Mouse (Mus musculus): ENCODE data around the gene Gm11034.

The Gm11034 gene

DNA sequence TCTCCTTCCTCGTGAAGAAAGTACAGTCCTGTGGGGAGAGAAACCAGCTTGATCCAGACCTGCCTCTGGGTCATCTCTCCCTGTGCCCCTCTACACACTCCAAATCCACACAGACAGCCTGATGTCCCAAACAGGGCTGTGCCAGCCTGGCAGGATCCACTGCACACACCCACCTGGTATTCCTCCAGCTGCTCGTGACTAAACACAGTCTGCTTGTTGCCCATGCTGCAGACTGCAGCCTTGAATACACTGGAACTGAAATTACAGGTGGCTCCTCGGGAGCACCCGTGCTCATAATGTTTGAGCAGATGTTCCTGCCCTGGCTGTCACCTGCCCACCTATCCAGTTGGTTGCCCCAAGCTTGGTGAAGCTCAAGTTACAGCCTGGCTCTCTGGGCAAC lies 685 bp downstream of the Gm11034 start, which contains the start of gene Cib3:
Gene Cib3 (minus strand): TSS at position 87 of the 400 bp plus-strand sequence.
- in situ Hi-C loops (cut with MboI, MseI): loop anchor here (5.0 kb wide), 1 partner anchor 35 kb away; no protein-coding TSS in a partner anchor

DNA sequence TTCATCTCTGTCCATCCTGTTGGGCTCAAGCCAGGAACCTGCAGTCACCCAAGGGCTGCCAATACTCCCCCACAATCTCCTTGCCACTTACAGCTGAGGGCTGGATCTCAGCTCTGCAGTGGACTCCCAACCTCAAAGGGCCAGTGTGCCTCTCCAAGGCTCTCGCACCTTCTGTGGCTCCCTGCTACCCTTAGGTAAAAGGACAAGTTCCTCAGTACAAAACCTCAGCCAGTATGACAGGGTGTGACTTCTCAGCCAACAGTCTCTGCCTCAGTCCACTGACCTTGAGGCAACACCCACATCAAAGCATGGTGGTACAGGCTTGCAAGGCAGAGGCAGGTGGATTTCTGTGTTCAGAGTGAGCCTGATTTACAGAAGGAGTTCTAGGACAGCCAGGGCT lies 1.6 kb downstream of the Gm11034 start:
- in situ Hi-C loops (cut with MboI, MseI): loop anchor here (5.0 kb wide), 1 partner anchor 35 kb away; no protein-coding TSS in a partner anchor

DNA sequence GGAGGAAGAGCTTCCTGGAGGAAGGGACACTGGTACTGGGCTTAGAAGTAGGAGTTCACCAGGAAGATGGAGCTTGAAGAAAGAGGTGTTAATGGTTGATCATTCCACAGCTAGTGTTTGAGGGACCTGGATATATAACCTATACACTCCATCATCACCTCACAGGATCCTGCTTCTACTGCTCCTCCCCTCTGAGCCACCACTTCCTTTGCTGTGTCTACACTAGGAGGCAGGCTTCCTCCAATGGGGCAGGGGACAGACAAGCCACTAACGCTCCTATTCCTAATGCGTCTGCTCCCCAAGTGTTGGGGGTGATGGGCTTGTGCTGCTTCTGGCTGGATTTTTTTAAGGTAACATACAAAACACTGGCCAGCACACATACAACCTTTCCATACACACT lies 2.7 kb downstream of the Gm11034 start:
- in situ Hi-C loops (cut with MboI, MseI): loop anchor here (5.0 kb wide), 1 partner anchor 33 kb away; no protein-coding TSS in a partner anchor

DNA sequence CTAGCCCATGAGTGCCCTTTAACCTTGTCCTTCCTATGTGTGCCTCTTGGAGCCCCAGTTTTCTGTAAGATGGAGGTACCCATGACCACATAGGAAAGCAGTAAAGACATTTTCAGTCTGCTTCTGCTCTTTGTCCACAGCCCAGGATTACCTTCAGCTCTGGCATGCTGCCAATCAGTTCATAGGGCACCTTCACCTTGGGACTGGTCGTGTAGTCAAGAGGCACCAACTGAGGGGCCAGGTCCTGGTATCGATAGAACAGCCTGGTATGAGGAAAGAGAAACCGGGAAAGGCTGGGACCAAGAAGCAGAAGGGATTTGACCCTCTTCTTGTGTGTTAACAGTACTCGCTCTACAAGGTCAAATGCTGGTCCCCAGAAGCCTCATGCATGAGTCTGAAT lies 3.2 kb downstream of the Gm11034 start:
- in situ Hi-C loops (cut with MboI, MseI): loop anchor here (5.0 kb wide), 1 partner anchor 33 kb away; no protein-coding TSS in a partner anchor

DNA sequence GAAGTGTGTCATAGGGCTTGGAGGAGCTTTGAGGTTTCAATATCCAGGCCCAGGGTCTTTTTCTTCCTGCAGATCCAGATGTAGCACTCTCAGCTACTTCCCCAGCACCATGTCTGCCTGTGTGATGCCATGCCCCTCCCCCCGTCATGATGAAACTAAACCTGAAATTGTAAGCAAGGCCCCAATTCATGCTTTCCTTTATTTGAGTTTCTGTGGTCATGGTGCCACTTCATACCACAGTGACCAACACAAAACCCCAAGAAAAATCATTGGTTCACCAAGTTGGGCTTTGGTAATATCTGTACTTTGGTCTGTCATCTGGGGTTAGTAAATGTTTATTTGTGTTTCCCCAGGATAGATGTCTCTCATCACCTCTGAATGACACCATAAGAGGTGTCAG lies 4.9 kb downstream of the Gm11034 start:
- in situ Hi-C loops (cut with MboI, MseI): no loop called here

DNA sequence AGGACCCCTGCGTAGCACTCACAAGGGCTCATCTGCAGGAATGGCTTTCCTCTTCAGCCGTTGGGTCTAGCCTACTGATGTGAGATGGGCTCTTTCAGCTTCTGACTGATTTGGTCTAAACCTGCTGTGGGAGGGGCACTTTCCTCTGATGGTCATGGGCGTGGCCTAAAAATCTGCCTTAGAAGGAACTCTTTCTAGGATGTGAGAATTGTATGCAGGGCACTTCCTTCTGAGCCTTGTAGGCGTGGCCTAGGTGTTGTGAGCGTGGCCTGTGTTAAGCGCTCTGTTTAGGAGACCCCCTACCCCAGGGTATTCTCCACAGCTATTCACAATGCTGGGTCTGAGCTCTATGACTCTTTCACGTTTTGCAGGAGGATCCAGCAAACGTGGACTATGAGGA lies 15.4 kb downstream of the Gm11034 start:
- in situ Hi-C loops (cut with MboI, MseI): no loop called here

DNA sequence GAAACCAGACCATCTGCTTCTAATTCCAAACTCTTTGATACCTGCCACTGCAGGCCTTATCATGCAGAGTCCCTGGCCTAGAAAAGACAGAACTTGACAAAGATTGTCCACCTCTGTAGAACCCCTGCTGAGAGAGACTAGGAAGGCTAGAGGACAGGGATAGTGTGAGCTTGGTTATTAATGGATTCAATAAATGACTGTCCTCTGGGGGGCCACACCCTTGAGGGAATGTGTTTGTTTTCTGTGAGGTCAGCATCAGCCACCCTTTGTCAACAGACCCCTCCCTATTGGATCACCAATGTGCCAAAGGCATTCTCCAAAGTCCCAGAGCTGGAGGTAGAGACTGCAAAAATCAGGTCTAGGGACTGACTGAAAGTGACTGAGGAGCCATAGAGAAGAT lies 21.4 kb downstream of the Gm11034 start:
- in situ Hi-C loops (cut with MboI, MseI): no loop called here

DNA sequence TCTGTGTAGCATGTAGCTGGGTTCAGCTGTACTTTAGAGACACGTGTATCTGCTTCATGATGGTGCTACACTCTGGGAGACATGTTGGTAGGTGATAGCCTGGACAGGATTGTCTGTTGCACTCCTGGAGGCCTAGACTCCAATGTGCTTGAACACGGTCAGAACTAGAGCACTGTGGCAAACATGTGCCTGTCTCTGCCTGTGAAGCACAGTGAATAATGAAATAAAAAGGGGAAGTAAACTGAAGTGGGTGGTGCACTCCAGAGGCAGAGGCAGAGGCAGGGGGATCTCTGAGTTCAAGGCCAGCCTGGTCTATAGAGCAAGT lies 23.3 kb downstream of the Gm11034 start:
- in situ Hi-C loops (cut with MboI, MseI): no loop called here

DNA sequence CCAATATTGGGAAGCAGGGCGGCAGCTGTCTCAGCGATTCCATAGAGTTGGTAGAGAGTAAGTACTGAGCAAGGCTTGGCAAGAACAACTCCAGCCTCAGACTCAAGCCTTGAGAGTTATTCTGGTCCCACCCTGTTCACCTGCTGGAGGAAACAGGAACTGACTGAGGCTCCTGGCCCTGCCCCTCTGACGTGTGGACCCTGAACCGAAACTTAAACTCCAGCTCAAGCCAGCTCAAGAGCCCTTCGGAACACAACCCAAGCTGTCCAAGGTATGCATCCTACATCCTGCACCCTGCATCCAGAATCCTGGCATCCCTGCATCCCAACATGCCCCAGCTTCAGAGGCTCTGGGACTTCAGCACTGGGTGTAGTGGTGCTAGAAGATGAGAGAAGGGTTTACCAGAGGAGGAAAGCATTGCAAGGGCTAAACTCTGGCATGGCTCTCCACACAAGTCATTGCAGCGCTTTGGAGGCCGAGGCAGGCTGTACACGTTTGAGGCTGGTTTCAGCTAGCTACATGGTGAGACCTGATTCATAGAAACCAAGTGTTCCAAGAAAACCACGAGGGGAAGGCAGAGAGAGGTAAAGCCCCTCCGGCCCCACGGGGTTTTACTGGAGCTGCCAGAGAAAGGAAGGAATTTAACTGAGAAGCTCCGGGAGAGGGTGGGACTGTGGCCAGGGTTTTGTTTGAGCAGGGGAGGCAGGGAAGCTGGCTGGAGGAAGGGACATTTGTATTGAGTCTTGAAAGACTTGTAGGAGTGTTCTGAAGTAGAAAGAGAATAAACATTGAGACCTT lies 23.8 kb downstream of the Gm11034 start, which contains the start of gene Hsh2d:
Gene Hsh2d (plus strand): TSS at position 222 of the 798 bp plus-strand sequence.
- in situ Hi-C loops (cut with MboI, MseI): no loop called here

DNA sequence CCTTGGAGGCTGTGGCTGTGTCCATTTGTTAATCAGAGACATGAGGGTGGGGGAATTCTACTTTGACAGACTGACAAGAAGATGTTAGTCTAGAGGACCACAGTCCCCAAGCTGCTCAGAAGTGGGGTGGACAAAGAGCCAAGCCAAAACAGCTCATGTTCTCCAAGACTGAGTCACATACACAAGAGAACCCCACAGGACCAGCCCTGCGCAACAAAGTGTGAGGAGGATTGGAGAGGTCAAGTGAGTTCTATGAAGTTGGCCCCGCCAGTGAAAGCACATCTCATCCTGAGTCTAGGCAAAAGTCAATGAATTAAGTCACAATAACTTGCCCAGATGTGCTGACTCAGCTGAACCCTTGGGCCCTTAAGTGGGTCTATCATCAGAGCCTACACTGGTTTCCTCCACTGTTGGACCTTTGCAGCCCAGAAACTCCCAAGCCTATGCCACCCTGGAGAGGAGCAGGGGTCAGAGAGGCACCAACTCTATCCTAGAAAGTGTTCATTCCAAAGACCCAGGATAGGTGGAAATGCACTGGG lies 25.6 kb downstream of the Gm11034 start:
- in situ Hi-C loops (cut with MboI, MseI): no loop called here

DNA sequence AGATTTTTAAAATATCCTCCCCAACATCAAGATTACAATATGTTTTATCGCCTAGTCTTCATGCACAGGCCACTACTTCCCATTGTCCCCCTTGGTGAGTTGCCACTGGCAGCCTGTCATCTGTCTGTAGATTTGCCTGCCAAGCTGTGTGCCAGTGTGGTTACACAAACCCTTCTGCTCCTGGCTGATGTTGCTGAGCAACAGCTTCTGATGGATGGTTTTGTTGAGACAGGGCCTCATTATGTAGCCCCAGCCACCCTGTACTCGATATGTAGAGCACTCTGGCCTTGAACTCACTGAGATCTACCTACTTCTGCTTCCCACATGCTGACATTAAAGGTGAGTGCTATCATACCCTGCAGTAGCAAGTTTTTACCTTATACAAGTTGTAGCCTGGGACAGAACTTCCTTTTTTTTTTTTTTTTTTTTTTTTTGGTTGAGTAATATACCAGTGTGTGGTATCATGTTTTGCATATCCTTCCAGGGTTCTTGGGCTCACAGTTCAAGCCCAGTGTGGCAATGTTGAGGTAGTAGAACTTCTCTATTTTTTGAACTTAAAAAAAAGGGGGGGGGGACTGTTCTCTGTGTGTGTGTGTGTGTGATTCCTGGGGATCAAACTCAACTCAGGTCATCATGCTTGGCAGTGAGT lies 29.8 kb downstream of the Gm11034 start:
- in situ Hi-C loops (cut with MboI, MseI): no loop called here

DNA sequence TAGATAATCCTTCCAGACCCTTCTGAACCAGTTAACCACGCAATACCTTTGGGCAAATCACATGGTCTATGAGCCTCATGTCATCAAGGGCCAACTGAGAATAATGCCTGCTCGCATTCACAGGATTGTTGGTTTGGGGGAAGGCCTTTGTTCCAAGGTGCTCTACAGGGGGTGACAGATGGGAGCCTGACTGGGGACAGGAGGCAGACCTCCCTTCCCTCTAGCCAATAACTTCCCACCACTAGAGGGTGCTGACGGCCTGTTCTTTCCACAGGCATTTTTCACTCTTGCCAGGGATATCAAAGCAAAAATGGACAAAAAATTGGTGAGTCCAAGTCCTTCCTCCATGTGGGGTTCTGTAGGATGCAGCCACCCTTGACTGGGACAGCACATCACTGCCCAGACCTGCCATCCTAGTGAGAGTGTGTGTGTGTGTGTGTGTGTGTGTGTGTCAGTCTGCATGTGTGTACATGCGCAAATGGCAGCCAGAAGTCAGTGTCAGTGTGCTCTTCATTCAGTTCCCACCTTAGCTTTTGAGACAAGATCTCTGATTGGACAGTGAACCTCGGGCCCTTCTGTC lies 36.0 kb downstream of the Gm11034 start:
- in situ Hi-C loops (cut with MboI, MseI): loop anchor here (5.0 kb wide), 3 partner anchors 35 to 190 kb away; partner anchors contain the start of genes Ap1m1, Cib3 and Gm11034

DNA sequence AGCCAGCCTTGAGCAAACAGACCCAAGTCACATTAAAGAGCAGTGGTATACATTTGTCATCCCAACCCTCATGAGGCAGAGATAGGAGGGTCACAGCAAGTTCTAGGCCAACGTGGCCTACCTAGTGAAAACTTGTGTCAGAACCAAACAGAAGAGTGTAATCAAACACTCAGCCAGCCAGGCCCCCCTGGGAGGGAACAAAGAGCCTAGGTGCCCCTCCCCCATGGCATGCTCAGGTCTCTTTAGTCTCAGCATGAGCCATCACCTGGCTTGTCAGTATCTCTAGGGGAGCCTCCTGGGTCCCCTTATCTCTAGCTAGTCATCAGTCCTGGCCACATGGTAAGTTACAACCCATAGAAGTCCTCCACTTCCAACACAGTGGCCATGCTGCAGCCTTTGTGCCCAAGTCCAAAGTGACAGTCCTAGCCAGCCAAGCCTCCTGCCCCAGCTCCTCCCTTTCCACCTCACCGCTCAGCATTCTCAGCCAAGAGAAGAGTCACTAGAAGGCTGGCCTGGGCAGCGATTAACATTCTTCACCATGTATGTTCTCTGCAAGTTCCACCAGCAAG lies 43.7 kb downstream of the Gm11034 start:
- in situ Hi-C loops (cut with MboI, MseI): no loop called here

DNA sequence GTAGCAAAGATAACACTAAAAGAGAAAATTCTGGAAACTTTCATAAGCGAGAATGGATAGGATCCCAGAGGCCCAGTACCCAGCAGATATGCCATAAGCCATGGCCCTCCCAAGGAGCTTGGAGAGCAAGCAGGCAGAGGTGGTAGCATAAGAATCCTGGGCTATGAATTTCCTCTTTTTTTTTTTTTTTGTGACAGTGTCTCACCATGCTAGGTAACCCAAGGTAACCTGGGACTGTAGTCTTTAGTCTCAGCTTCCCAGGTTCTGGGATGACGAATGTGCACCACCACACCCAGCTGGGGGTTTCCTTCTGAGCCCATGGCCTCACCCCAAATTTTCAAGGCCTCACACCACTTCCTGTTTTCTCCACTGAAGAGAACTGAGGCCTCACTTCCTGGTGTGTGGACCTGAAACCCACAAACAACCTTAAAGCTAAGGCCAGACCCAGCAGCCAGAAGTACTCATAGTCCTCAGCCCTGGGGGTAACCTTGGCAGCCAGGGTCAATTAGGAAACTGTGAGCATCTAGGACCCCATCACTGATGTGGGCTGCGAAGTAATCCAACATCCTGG lies 44.3 kb downstream of the Gm11034 start:
- in situ Hi-C loops (cut with MboI, MseI): no loop called here

All from T-helper 1 cell (primary cell).